Mouse (Mus musculus): ENCODE data around the gene Acvr1b.

Gene Acvr1b

GRCm38 (mm10) chr15:101146100-101146965 is 27.5 kb upstream of the Acvr1b start:
- no peak for DNase-seq (ENCODE audit: low spot score)

- DNase-seq (ENCODE audit: low spot score), result no peak
These were observed 26.6 kb upstream of the Acvr1b start for GRCm38 (mm10) chr15:101147115-101147909.

- no peak for DNase-seq (ENCODE audit: low spot score)
These were observed 26.0 kb upstream of the Acvr1b start for GRCm38 (mm10) chr15:101147910-101148273.

- no peak for DNase-seq (ENCODE audit: low spot score)
These were observed 25.3 kb upstream of the Acvr1b start for GRCm38 (mm10) chr15:101148604-101149003.

- no peak for DNase-seq (ENCODE audit: low spot score)
These were observed 22.2 kb upstream of the Acvr1b start for GRCm38 (mm10) chr15:101151409-101152261.

- DNase-seq (ENCODE audit: low spot score), result no peak
These were observed 18.9 kb upstream of the Acvr1b start for GRCm38 (mm10) chr15:101154700-101155616.

- no peak for DNase-seq (ENCODE audit: low spot score)
These were observed 13.7 kb upstream of the Acvr1b start for GRCm38 (mm10) chr15:101160128-101160527.

GRCm38 (mm10) chr15:101160591-101160990 is 13.3 kb upstream of the Acvr1b start:
- DNase-seq (ENCODE audit: low spot score), result no peak

- no peak for DNase-seq (ENCODE audit: low spot score)
These were observed 12.3 kb upstream of the Acvr1b start for GRCm38 (mm10) chr15:101161534-101161933.

- DNase-seq (ENCODE audit: low spot score), result no peak
These were observed 10.8 kb upstream of the Acvr1b start for GRCm38 (mm10) chr15:101163056-101163458.

GRCm38 (mm10) chr15:101163854-101164253 is 10.0 kb upstream of the Acvr1b start:
- DNase-seq (ENCODE audit: low spot score), result no peak

- DNase-seq (ENCODE audit: low spot score), result no peak
These were observed 9.6 kb upstream of the Acvr1b start for GRCm38 (mm10) chr15:101164291-101164690.

- DNase-seq (ENCODE audit: low spot score), result no peak
These were observed 8.0 kb upstream of the Acvr1b start for GRCm38 (mm10) chr15:101165658-101166437.

GRCm38 (mm10) chr15:101167553-101167952 is 6.3 kb upstream of the Acvr1b start:
- DNase-seq (ENCODE audit: low spot score), result no peak

GRCm38 (mm10) chr15:101169910-101170309 is 4.0 kb upstream of the Acvr1b start:
- no peak for DNase-seq (ENCODE audit: low spot score)

- no peak for DNase-seq (ENCODE audit: low spot score)
These were observed 3.4 kb upstream of the Acvr1b start for GRCm38 (mm10) chr15:101170413-101170980.

- no peak for DNase-seq (ENCODE audit: low spot score)
These were observed 2.6 kb upstream of the Acvr1b start for GRCm38 (mm10) chr15:101171272-101171671.

GRCm38 (mm10) chr15:101172016-101172415 is 1.9 kb upstream of the Acvr1b start:
- no peak for DNase-seq (ENCODE audit: low spot score)

GRCm38 (mm10) chr15:101174294-101175130 is 645 bp downstream of the Acvr1b start:
- no peak for DNase-seq (ENCODE audit: low spot score)
